Mouse (Mus musculus) olfactory bulb, adult 2 months (tissue): ENCODE results near the gene Acot1.

ENCODE experiments used
- CTCF ChIP-seq: fragments of 200-500 bp; IDR thresholded peaks from 2 replicates; pipeline ENCODE4 v1.5.1; 2012; ENCODE audit warnings: low read depth, mild to moderate bottlenecking, low read length, moderate library complexity; ENCODE audit not compliant: insufficient read depth
- POLR2A ChIP-seq: fragments of 200-500 bp; IDR thresholded peaks from 2 replicates; pipeline ENCODE4 v1.6.1; 2012; ENCODE audit warnings: mild to moderate bottlenecking, low read depth, low read length, moderate library complexity; ENCODE audit not compliant: insufficient read depth

GRCm38 (mm10) chr12:84051937-84052474, 42.7 kb downstream of the Acot1 start, which contains the start of gene Acot3:
- TF ChIP-seq CTCF, result no peak
- no peak for TF ChIP-seq POLR2A
